Mouse (Mus musculus) ES-Bruce4 (cell line): ENCODE measurements around the gene Spire2.

Source experiments
- CTCF ChIP-seq: IDR thresholded peaks from one replicate; pipeline ENCODE4 v1.8.1; 2011; ENCODE audit warnings: low read depth, low read length
- POLR2A ChIP-seq: IDR thresholded peaks from one replicate; pipeline ENCODE4 v1.8.1; 2011; ENCODE audit warnings: low read length; ENCODE audit not compliant: insufficient read depth

DNA sequence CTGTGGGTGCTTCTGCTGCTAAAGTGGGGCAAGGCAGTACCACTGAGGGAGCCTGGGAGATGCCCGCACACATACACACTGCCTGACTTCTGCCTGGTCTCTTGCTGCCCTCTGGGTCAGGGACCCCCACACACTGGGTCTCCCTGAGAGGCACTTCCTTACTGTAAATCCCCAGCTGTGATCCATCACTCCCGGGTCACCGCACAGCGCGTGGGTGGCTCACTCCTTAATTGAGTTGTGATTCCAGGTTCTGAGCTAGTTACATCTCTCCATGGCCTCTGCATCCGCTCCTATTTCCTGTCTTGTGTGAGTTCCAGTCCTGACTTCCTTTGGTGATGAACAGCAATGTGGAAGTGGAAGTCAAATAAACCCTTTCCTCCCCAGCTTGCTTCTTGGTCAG lies 1.8 kb upstream of the Spire2 start:
- no peak for TF ChIP-seq POLR2A
- no peak for TF ChIP-seq CTCF
